Mouse (Mus musculus): ENCODE measurements at regions not wholly inside any gene's neighbourhood (a gene's known extent, or its start where the extent isn't known, plus 50 kb on each side); places are given as distances from the start of the nearest gene placed in this dataset.

DNA sequence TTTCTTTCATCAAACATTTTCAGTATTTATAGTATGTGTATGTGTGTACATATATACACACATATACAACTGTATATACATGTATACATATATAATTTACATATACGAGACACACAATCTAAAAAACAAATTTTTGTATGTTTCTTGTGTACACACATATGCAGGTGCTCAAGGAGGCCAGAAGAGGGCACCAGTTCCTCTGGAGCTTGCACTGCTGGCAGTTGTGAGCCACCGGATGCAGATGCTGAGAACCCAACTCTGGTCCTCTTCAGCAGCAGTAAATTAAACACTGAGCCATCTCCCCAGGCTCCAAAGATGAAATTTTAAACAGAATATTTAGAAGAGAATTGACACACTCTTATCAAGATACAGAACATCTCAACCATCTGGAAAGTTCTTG lies 67.4 kb upstream of the Stard3nl start:
- Histone ChIP-seq H3K27ac (ENCODE audit: low read depth, low read length) (no peak overlapping the region), H3K4me1 (ENCODE audit: control insufficient read depth, insufficient read depth, low read length) (no peaks in the 10 kb centered on the region), H3K36me3 (ENCODE audit: control insufficient read depth, insufficient read depth, low read length) (no peaks in the 10 kb centered on the region), H3K4me2 (no peak overlapping the region), H3K27me3 (ENCODE audit: control insufficient read depth, insufficient read depth, low read length) (no peaks in the 10 kb centered on the region), H3K4me3 (ENCODE audit: low read depth, low read length) (no peak overlapping the region), H3K9ac (ENCODE audit: low read length) (no peak overlapping the region), H3K9me3 (ENCODE audit: control insufficient read depth, low read length) (no peaks in the 10 kb centered on the region)
- ATAC-seq (ENCODE audit: low FRiP score) (no peak), DNase-seq (ENCODE audit: low spot score, missing footprints) (no peak)
- 92% methylated on average over 2 of the region's 2 CpGs for WGBS

DNA sequence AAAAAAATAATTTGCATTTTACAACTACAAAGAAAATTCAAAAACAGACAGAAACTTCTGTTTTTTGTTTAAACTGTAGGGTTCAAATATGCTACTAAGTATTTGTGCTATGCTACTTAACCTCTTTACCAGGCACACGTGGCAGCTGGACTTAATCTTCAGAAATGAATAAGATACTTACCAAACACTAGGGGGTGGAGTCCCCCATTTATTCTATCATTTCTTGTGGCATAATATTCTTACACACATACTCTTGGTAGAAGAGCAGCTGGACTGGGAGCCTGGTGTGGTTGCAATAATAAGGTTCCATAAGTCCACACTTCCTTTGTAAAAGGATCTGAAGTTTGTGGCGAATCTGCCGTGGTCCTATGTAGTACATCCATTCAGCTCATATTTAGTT lies 53.8 kb upstream of the Stard3nl start:
- Histone ChIP-seq H3K4me3 (ENCODE audit: low read depth, low read length) (no peak overlapping the region), H3K4me1 (ENCODE audit: control insufficient read depth, insufficient read depth, low read length) (no peaks in the 10 kb centered on the region), H3K9ac (ENCODE audit: low read length) (no peak overlapping the region), H3K36me3 (ENCODE audit: control insufficient read depth, insufficient read depth, low read length) (no peaks in the 10 kb centered on the region), H3K4me2 (no peak overlapping the region), H3K27me3 (ENCODE audit: control insufficient read depth, insufficient read depth, low read length) (no peaks in the 10 kb centered on the region), H3K9me3 (ENCODE audit: control insufficient read depth, low read length) (no peaks in the 10 kb centered on the region), H3K27ac (ENCODE audit: low read depth, low read length) (no peak overlapping the region)
- DNase-seq (ENCODE audit: low spot score, missing footprints) (peak; percentile 61), ATAC-seq (ENCODE audit: low FRiP score) (no peak)
- 60% methylated on average over 3 of the region's 3 CpGs for WGBS

Data from midbrain, embryonic 11.5 days (tissue).